Mouse (Mus musculus) liver, embryonic 14.5 days (tissue): Measurements from ENCODE around the gene Gkn3. TPM values are rescaled to one million over a fixed set of nuclear protein-coding genes. Genes with fewer than 3 reads are reported as not detected.
A peak's percentile ranks its signal among the peaks of the same experiment; 100 is the strongest.

ENCODE experiments used
- ATAC-seq: fragments of 200-750 bp; cut with Nextera tagmentation; 2 replicates; pipeline ENCODE4 v1.8.0; 2017; ENCODE audit warnings: moderate number of reproducible peaks, mild to moderate bottlenecking, moderate library complexity; ENCODE audit not compliant: insufficient read depth
- DNase-seq, 3 experiments: peaks; one replicate each; pipeline ENCODE4 v3.0.0-alpha.2; 2012 to 2013; ENCODE audit warnings: low read depth in 3 of 3, low spot score in 3 of 3
- H3K27ac ChIP-seq: fragments of 300-500 bp; sonication (generic); 2 replicates; pipeline ENCODE4 v1.5.1; 2014; ENCODE audit warnings: moderate library complexity, mild to moderate bottlenecking, control low read depth, inconsistent platforms
- H3K27me3 ChIP-seq: fragments of 300-500 bp; sonication (generic); 2 replicates; pipeline ENCODE4 v1.6.1; 2014; ENCODE audit warnings: mild to moderate bottlenecking, low read length, moderate library complexity; ENCODE audit not compliant: control insufficient read depth, insufficient read depth
- H3K36me3 ChIP-seq: fragments of 300-500 bp; sonication (generic); replicated peaks from 2 replicates; pipeline ENCODE4 v1.6.1; 2014; ENCODE audit warnings: low read depth; ENCODE audit not compliant: control insufficient read depth, insufficient read depth
- H3K4me1 ChIP-seq, 2 experiments: fragments of 200-500 bp in 1 of 2; fragments of 300-500 bp in 1 of 2; sonication (generic) in 1 of 2; replicated peaks; 2 replicates each; pipeline ENCODE4 v1.6.1; 2012 to 2014; ENCODE audit warnings: antibody characterized with exemption in 1 of 2, inconsistent platforms in 1 of 2, low read length in 1 of 2; ENCODE audit not compliant: control insufficient read depth in 2 of 2, insufficient read depth in 2 of 2
- H3K4me2 ChIP-seq: fragments of 300-500 bp; sonication (generic); 2 replicates; pipeline ENCODE4 v1.6.1; 2014; ENCODE audit warnings: low read depth, mild to moderate bottlenecking, control low read depth, moderate library complexity
- H3K4me3 ChIP-seq, 2 experiments: fragments of 200-500 bp in 1 of 2; fragments of 300-500 bp in 1 of 2; sonication (generic) in 1 of 2; 2 replicates each; pipeline ENCODE4 v1.5.1; 2012 to 2014; ENCODE audit warnings: low read depth in 2 of 2, low read length in 2 of 2, mild to moderate bottlenecking in 2 of 2, control low read depth in 1 of 2, inconsistent platforms in 1 of 2, moderate library complexity in 1 of 2; ENCODE audit not compliant: insufficient read depth in 1 of 2
- H3K9ac ChIP-seq: fragments of 300-500 bp; sonication (generic); replicated peaks from 2 replicates; pipeline ENCODE4 v1.6.1; 2014; ENCODE audit warnings: mild to moderate bottlenecking, control low read depth, moderate library complexity
- H3K9me3 ChIP-seq: fragments of 300-500 bp; sonication (generic); 2 replicates; pipeline ENCODE4 v1.6.1; 2016; ENCODE audit warnings: low read length, mixed read lengths; ENCODE audit not compliant: control insufficient read depth
- CTCF ChIP-seq: IDR thresholded peaks from 2 replicates; pipeline ENCODE4 v1.5.1; 2016; ENCODE audit warnings: antibody characterized with exemption, low read depth, control low read depth
- EP300 ChIP-seq: IDR thresholded peaks from 2 replicates; pipeline ENCODE4 v1.6.1; 2016; ENCODE audit warnings: antibody characterized with exemption, low read depth
- WGBS: fragments of 180-500 bp; shearing (Covaris S2); extraction: QIAGEN DNeasy Blood & Tissue Kit; methylation state at CpG from one replicate; pipeline ENCODE4 v1.1.7; 2014; ENCODE audit not compliant: insufficient replicate concordance; 5-methylcytosine and 5-hydroxymethylcytosine counted together
- polyA plus RNA-seq, 2 experiments: library from polyadenylated mRNA; depleted of rRNA in 1 of 2; stranded (reverse) in 1 of 2; unstranded in 1 of 2; fragments of >200 nt; fragmentation: Nextera tagmentation in 1 of 2; extraction: Ambion mirVana in 1 of 2; gene quantifications; 2 replicates each; pipeline versions ENCODE4 v1.2.1 to v1.2.3; 2012 to 2014

The Gkn3 gene
- polyA plus RNA-seq, 2 experiments = 0.03 TPM; not detected in 1

DNA sequence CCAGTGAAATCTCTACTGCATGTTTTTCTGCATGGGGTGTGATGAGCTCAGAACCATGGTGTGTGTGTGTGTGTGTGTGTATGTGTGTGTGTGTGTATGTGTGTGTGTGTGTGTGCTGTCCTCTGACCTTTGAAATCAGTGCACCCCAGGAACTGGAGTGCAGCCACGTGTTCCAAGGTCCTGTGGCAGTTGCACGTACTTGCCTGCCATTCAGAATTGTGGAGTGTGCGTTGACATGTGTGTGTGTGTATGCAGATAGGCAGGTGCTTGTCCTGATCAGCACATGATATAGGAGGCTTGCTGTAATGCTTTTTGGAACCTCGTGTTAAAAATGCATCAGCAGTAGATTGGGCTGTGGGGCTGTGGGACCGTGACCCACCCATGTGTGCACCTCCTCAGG lies 38.2 kb upstream of the Gkn3 start:
- Histone ChIP-seq H3K27me3 (no peaks in the 10 kb centered on the region), H3K9me3 (no peaks in the 10 kb centered on the region), H3K4me2 (no peak overlapping the region), H3K4me1 (peaks cover 0 to 3% of the 10 kb centered on the region in 2 experiments; a peak in 1 of 4 replicates), H3K36me3 (no peaks in the 10 kb centered on the region), H3K4me3 (no peak overlapping the region), H3K9ac (no peak overlapping the region), H3K27ac (no peak overlapping the region)
- ATAC-seq = no peak
- DNase-seq = no peak
- TF ChIP-seq CTCF (no peak), EP300 (no peak)
- 58% methylated on average over 5 of the region's 5 CpGs for WGBS

DNA sequence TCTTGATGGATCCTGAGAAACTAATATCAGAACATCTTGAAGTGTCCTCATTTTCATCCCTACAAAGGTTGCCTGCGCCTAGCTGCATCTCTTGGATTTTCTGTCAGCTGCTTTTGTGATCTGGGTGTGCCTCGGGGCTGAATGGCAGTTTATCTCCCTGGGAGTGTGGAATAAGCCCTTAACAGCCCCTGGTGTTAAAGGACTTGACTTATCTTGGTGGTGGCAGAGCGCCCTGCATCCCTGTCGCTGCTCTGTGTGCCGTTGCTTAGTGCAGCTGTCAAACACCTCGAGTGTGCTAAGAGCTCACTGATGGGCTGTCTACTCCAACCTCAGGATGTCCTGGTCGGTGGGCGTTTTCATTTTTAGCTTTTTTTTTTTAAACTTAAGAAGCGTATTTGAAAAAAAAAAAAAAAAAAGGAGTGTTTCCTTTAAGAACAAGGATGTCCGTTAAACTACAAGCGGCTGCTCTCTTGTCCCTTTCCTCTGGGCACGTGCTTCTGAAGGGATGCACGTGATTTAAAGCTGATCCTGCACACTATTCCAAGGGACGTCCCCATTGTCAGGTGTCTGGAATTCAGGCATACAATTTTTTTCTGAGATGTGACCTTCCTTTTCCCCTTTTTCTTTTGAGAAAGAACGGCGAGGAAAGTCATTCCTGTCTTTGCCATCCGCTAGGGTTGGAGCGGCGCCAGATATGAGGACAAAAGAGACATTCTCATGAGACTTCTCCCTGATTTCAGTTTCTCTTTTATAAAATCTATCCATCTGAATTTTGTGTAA lies 35.5 kb upstream of the Gkn3 start:
- 39% methylated on average over 19 of the region's 19 CpGs for WGBS

DNA sequence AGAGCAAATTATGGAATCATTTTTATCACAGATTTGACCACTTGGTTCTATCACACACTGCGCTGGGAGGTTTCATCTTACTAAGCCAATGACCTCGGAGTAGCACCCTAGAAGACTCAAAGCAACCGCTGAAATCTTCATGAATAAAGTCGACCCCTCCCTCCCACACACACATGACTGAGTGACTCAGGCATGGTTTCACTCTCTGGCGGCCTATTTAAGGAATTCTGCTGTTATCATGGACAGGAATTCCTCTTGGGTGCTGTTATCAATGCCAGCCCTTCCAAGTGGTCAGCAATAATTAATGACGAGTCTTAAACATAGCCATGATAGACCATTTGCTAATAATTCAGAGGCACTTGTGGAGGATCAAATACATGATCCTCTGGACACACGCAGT lies 33.6 kb upstream of the Gkn3 start:
- TF ChIP-seq CTCF (no peak), EP300 (no peak)
- Histone ChIP-seq H3K4me2 (no peak overlapping the region), H3K9me3 (no peaks in the 10 kb centered on the region), H3K27me3 (no peaks in the 10 kb centered on the region), H3K9ac (no peak overlapping the region), H3K36me3 (no peaks in the 10 kb centered on the region), H3K27ac (no peak overlapping the region), H3K4me3 (no peak overlapping the region), H3K4me1 (peaks cover 0 to 3% of the 10 kb centered on the region in 2 experiments; a peak in 1 of 4 replicates)
- DNase-seq (no peak), ATAC-seq (no peak)
- WGBS = 51% methylated on average over 7 of the region's 7 CpGs

More for the DNA sequence above, 35.5 kb upstream of the Gkn3 start:
- ATAC-seq (no peak), DNase-seq (peak in 1 of 3 experiments; percentile 26)
- H3K27ac ChIP-seq = no peak overlapping the region
- no peak overlapping the region for H3K4me2 ChIP-seq
- no peaks in the 10 kb centered on the region for H3K27me3 ChIP-seq
- no peaks in the 10 kb centered on the region for H3K36me3 ChIP-seq
- H3K9ac ChIP-seq = no peak overlapping the region
- peaks cover 0 to 3% of the 10 kb centered on the region in 2 experiments; a peak in 1 of 4 replicates for H3K4me1 ChIP-seq
- H3K4me3 ChIP-seq = no peak overlapping the region
- TF ChIP-seq CTCF (no peak), EP300 (no peak)
- no peaks in the 10 kb centered on the region for H3K9me3 ChIP-seq

DNA sequence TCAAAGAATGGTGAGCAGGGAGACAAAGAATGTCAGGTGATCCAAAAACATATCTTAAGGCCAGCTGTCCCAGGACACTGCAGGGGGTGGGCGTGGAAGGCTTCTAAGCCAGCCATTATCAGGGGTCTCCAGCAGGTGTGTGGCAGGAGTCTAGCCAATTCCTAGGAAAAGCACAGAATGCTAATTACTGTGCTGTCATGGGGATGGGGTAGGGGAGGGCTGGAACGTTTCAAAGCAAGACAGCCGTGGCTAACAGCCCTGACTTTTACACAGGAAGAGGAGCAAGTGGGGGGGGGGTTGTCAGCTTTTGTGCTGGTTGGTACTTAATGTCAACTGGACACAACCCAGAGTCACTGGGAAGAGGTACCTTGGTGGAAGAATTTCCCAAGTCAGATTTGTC lies 23.3 kb upstream of the Gkn3 start:
- TF ChIP-seq EP300 = no peak
- TF ChIP-seq CTCF = no peak
- 32% methylated on average over 3 of the region's 3 CpGs for WGBS
- Histone ChIP-seq H3K4me3 (no peak overlapping the region), H3K27ac (no peak overlapping the region), H3K27me3 (no peaks in the 10 kb centered on the region), H3K36me3 (no peaks in the 10 kb centered on the region), H3K9ac (no peak overlapping the region), H3K4me2 (no peak overlapping the region), H3K9me3 (no peaks in the 10 kb centered on the region), H3K4me1 (no peaks in the 10 kb centered on the region)
- DNase-seq = no peak
- no peak for ATAC-seq

DNA sequence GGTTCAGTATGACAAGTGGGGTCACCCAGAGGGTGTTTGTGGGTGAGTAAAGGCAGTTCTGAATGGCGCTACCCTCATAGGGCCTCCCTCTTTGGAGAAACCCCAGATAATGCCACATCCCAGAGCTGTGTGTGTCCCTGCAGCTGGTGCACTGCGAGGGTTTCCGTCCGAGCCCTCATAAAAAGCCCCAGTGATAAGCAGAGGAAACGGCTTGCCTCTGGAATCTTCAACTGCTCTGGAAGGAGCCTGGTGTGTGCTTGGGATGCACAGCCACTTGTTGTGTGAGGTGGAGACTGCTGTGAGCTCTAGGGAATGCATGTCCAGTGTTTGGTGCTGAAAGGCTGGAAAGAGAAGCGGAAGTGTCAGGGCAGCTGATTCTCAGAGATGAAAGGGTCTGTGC lies 12.7 kb upstream of the Gkn3 start:
- 55% methylated on average over 6 of the region's 6 CpGs for WGBS
- H3K4me2 ChIP-seq = no peak overlapping the region
- H3K9me3 ChIP-seq = no peaks in the 10 kb centered on the region
- H3K27me3 ChIP-seq = no peaks in the 10 kb centered on the region
- H3K27ac ChIP-seq = no peak overlapping the region
- TF ChIP-seq CTCF (no peak), EP300 (no peak)
- H3K36me3 ChIP-seq = no peaks in the 10 kb centered on the region
- no peak overlapping the region for H3K9ac ChIP-seq
- no peak overlapping the region for H3K4me3 ChIP-seq
- ATAC-seq (no peak), DNase-seq (no peak)
- H3K4me1 ChIP-seq = peaks cover 0 to 14% of the 10 kb centered on the region in 2 experiments; a peak in 2 of 4 replicates
